Mouse (Mus musculus): Measurements from ENCODE around the gene Tmem135. TPM values are rescaled to one million over a fixed set of nuclear protein-coding genes. Genes with fewer than 3 reads are reported as not detected.

Gene Tmem135
- polyA plus RNA-seq, 1 experiment = 13.1 TPM

- no peak overlapping the region for H3ac ChIP-seq (ENCODE audit: control insufficient read depth, insufficient read length)
- H3K36me3 ChIP-seq (ENCODE audit: control insufficient read depth, insufficient read depth) = no peaks in the 10 kb centered on the region
- H3K4me3 ChIP-seq = no peak overlapping the region
- H3K79me2 ChIP-seq (ENCODE audit: control insufficient read depth, insufficient read depth) = no peaks in the 10 kb centered on the region
- H3K27me3 ChIP-seq (ENCODE audit: control insufficient read depth, insufficient read depth, insufficient read length) = peaks cover 6% of the 10 kb centered on the region
- H3K4me2 ChIP-seq (ENCODE audit: low read depth) = no peak overlapping the region
- TF ChIP-seq REST (IDR thresholded peaks at IDR 0.05; ENCODE audit: insufficient read depth, insufficient read length) = no peak
- TF ChIP-seq MYOG (IDR thresholded peaks at IDR 0.05; ENCODE audit: control insufficient read depth in 1 of 3, insufficient read depth in 1 of 3, insufficient read length in 2 of 3, low read depth in 2 of 3) = no peak
- TF ChIP-seq POLR2A (IDR thresholded peaks at IDR 0.05; ENCODE audit: insufficient read length, low read depth) = no peak
- no peak for TF ChIP-seq E2F4 (IDR thresholded peaks at IDR 0.05; ENCODE audit: insufficient read depth)
- no peak for TF ChIP-seq CEBPB (IDR thresholded peaks at IDR 0.05; ENCODE audit: insufficient read depth, poor library complexity, severe bottlenecking)
- no peak for TF ChIP-seq SRF (IDR thresholded peaks at IDR 0.05; ENCODE audit: control insufficient read depth, insufficient read length, low read depth)
- TF ChIP-seq TCF12 (IDR thresholded peaks at IDR 0.05; ENCODE audit: insufficient read depth, poor library complexity, severe bottlenecking) = no peak
- no peak for TF ChIP-seq TCF3 (IDR thresholded peaks at IDR 0.05; ENCODE audit: insufficient read length, low read depth)
Observed at GRCm38 (mm10) chr7:89115633-89116032, 288.4 kb downstream of the Tmem135 start.

- Histone ChIP-seq H3K4me3 (no peak overlapping the region), H3K79me2 (ENCODE audit: control insufficient read depth, insufficient read depth) (no peaks in the 10 kb centered on the region), H3ac (ENCODE audit: control insufficient read depth, insufficient read length) (no peak overlapping the region), H3K36me3 (ENCODE audit: control insufficient read depth, insufficient read depth) (no peaks in the 10 kb centered on the region), H3K27me3 (ENCODE audit: control insufficient read depth, insufficient read depth, insufficient read length) (no peaks in the 10 kb centered on the region), H3K4me2 (ENCODE audit: low read depth) (no peak overlapping the region)
- no peak for TF ChIP-seq POLR2A (IDR thresholded peaks at IDR 0.05; ENCODE audit: insufficient read length, low read depth)
Observed at GRCm38 (mm10) chr7:89106421-89106820, 297.6 kb downstream of the Tmem135 start.

DNA sequence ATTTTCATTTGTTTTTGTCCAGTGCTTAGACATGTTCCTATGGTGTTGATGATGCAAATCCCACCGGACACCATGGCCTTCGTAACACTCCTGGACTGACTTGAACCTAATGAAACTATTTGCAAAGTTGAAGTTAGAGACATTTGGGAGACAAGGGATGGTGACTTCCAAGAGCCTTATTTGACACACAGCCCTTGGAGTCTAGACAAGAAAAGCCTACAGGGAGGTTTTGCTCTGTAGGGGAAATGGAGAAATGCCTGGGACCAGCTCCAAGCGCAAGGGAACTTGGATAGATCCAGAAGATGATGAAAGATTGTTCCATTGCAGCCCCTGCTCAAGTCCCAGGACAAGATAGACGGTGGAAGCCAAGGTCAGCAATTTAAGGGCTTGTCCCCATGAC lies 304.3 kb downstream of the Tmem135 start:
- Histone ChIP-seq H3K79me2 (ENCODE audit: control insufficient read depth, insufficient read depth) (no peaks in the 10 kb centered on the region), H3ac (ENCODE audit: control insufficient read depth, insufficient read length) (no peak overlapping the region), H3K27me3 (ENCODE audit: control insufficient read depth, insufficient read depth, insufficient read length) (no peaks in the 10 kb centered on the region), H3K36me3 (ENCODE audit: control insufficient read depth, insufficient read depth) (no peaks in the 10 kb centered on the region), H3K4me2 (ENCODE audit: low read depth) (no peak overlapping the region), H3K4me3 (no peak overlapping the region)
- TF ChIP-seq MYOG (IDR thresholded peaks at IDR 0.05; ENCODE audit: control insufficient read depth in 1 of 3, insufficient read depth in 1 of 3, insufficient read length in 2 of 3, low read depth in 2 of 3) = no peak
- no peak for TF ChIP-seq POLR2A (IDR thresholded peaks at IDR 0.05; ENCODE audit: insufficient read length, low read depth)
- TF ChIP-seq REST (IDR thresholded peaks at IDR 0.05; ENCODE audit: insufficient read depth, insufficient read length) = no peak
- no peak for TF ChIP-seq TCF12 (IDR thresholded peaks at IDR 0.05; ENCODE audit: insufficient read depth, poor library complexity, severe bottlenecking)
- no peak for TF ChIP-seq MAX (IDR thresholded peaks at IDR 0.05; ENCODE audit: low read depth)
- no peak for TF ChIP-seq CEBPB (IDR thresholded peaks at IDR 0.05; ENCODE audit: insufficient read depth, poor library complexity, severe bottlenecking)
- no peak for TF ChIP-seq MYOD1 (IDR thresholded peaks at IDR 0.05; ENCODE audit: control insufficient read depth in 1 of 3, insufficient read length in 2 of 3, low read depth in 2 of 3)
- TF ChIP-seq POLR2AphosphoS2 (IDR thresholded peaks at IDR 0.05; ENCODE audit: insufficient read length, low read depth) = no peak
- no peak for TF ChIP-seq TCF3 (IDR thresholded peaks at IDR 0.05; ENCODE audit: insufficient read length, low read depth)

Other genes with a start within 250 kb of the Tmem135 start
- gene Fzd4, start 133 bp upstream of the Tmem135 start, polyA plus RNA-seq (2012; fragmentation: generic; extraction: Trizol) = 5.0 TPM
- 98.5 TPM for gene Prss23, start 123.0 kb upstream of the Tmem135 start, polyA plus RNA-seq (2012; fragmentation: generic; extraction: Trizol)
- gene Me3, start 228.2 kb upstream of the Tmem135 start, polyA plus RNA-seq (2012; fragmentation: generic; extraction: Trizol) = 7.8 TPM